Mouse (Mus musculus) C2C12 (cell line): ENCODE measurements around the gene Gpatch8.

Source experiments
- CEBPB ChIP-seq: IDR thresholded peaks from one replicate; pipeline ENCODE4 v1.6.1; 2011; ENCODE audit warnings: low read depth, mild to moderate bottlenecking, control low read depth, moderate library complexity
- CTCF ChIP-seq: IDR thresholded peaks from one replicate; pipeline ENCODE4 v1.5.1; 2011; ENCODE audit not compliant: control insufficient read depth, insufficient read depth, insufficient read length
- FOSL1 ChIP-seq: IDR thresholded peaks from one replicate; pipeline ENCODE4 v1.8.0; 2011; ENCODE audit warnings: mild to moderate bottlenecking, low read length; ENCODE audit not compliant: poor library complexity, insufficient read depth, severe bottlenecking
- MAX ChIP-seq: IDR thresholded peaks from one replicate; pipeline ENCODE4 v1.6.1; 2011; ENCODE audit warnings: mild to moderate bottlenecking, control low read depth
- MYOG ChIP-seq: IDR thresholded peaks from one replicate; pipeline ENCODE4 v1.6.1; 2011; ENCODE audit not compliant: control insufficient read depth, insufficient read length; ENCODE audit errors: extremely low read depth
- USF1 ChIP-seq: IDR thresholded peaks from one replicate; pipeline ENCODE4 v1.6.1; 2011; ENCODE audit warnings: low read depth, mild to moderate bottlenecking, control low read depth, moderate library complexity

DNA sequence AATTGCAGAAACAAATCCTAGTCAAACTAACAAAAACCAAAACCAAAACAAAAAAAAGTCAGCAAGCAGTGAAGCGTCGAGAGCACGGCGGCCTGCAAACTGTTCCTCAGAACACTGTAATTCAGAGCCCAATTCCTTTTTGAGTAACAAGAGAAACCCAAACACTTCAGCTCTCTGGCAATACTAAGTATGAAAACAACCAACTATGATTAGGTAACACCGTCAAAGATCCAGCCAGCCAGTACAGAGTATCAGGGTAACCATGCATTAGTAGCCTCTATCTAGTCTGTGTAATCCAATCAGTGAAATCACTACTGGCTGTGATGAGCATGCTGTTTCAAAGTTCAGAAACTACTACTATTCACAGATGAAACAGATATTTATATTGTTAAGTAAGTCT, 60.5 kb downstream of the Gpatch8 start:
- no peak for TF ChIP-seq CTCF
- no peak for TF ChIP-seq MAX
- TF ChIP-seq USF1, result no peak
- TF ChIP-seq CEBPB, result no peak
- no peak for TF ChIP-seq MYOG
- no peak for TF ChIP-seq FOSL1
